Mouse (Mus musculus): ENCODE data around the gene Ager. TPM values are rescaled to one million over a fixed set of nuclear protein-coding genes. Genes with fewer than 3 reads are reported as not detected.

The Ager gene
- 3.2 and 4.5 TPM in 2 replicates for polyA plus RNA-seq (2014; fragmentation: Nextera tagmentation; extraction: Ambion mirVana)

GRCm38 (mm10) chr17:34597566-34598095 is at the start of gene Ager:
TSS of gene Ager (plus strand) at chr17:34597862.
- Histone ChIP-seq H3K27ac (ENCODE audit: low read depth, low read length) (no peak within 1 kb of the TSS), H3K4me1 (ENCODE audit: control insufficient read depth, insufficient read depth, low read length) (peaks cover 48% of the 10 kb centered on the region), H3K9me3 (replicated peaks; ENCODE audit: control insufficient read depth, low read length) (no peaks in the 10 kb centered on the region), H3K4me2 (peak within 1 kb of the TSS; percentile 34), H3K27me3 (ENCODE audit: control insufficient read depth, insufficient read depth, low read length) (no peaks in the 10 kb centered on the region), H3K36me3 (ENCODE audit: control insufficient read depth, insufficient read depth, low read length) (peaks cover 15% of the 10 kb centered on the region), H3K9ac (ENCODE audit: low read depth, low read length) (peak within 1 kb of the TSS; percentile 56; the same call in 1 of the 2 replicates), H3K4me3 (ENCODE audit: low read depth, low read length) (no peak within 1 kb of the TSS)
- no peak for ATAC-seq (replicated peaks; ENCODE audit: insufficient number of reproducible peaks, low FRiP score, low TSS enrichment)
- 20% methylated on average over 6 of the region's 6 CpGs for WGBS (ENCODE audit: insufficient replicate concordance)

GRCm38 (mm10) chr17:34549156-34549555 is 48.5 kb upstream of the Ager start:
- no peaks in the 10 kb centered on the region for H3K27me3 ChIP-seq (ENCODE audit: control insufficient read depth, insufficient read depth, low read length)
- H3K4me1 ChIP-seq (ENCODE audit: control insufficient read depth, insufficient read depth, low read length): no peaks in the 10 kb centered on the region
- H3K9me3 ChIP-seq (replicated peaks; ENCODE audit: control insufficient read depth, low read length): no peaks in the 10 kb centered on the region
- H3K4me2 ChIP-seq: no peak overlapping the region
- no peaks in the 10 kb centered on the region for H3K36me3 ChIP-seq (ENCODE audit: control insufficient read depth, insufficient read depth, low read length)
- no peak overlapping the region for H3K27ac ChIP-seq (ENCODE audit: low read depth, low read length)
- no peak for ATAC-seq (replicated peaks; ENCODE audit: insufficient number of reproducible peaks, low FRiP score, low TSS enrichment)
- no peak overlapping the region for H3K9ac ChIP-seq (ENCODE audit: low read depth, low read length)
- no peak overlapping the region for H3K4me3 ChIP-seq (ENCODE audit: low read depth, low read length)
- 78% methylated on average over 3 of the region's 3 CpGs for WGBS (ENCODE audit: insufficient replicate concordance)

- ATAC-seq (replicated peaks; ENCODE audit: insufficient number of reproducible peaks, low FRiP score, low TSS enrichment): no peak
- Histone ChIP-seq H3K9me3 (replicated peaks; ENCODE audit: control insufficient read depth, low read length) (no peaks in the 10 kb centered on the region), H3K9ac (ENCODE audit: low read depth, low read length) (no peak overlapping the region), H3K27ac (ENCODE audit: low read depth, low read length) (no peak overlapping the region), H3K4me3 (ENCODE audit: low read depth, low read length) (no peak overlapping the region), H3K27me3 (ENCODE audit: control insufficient read depth, insufficient read depth, low read length) (no peaks in the 10 kb centered on the region), H3K36me3 (ENCODE audit: control insufficient read depth, insufficient read depth, low read length) (no peaks in the 10 kb centered on the region), H3K4me1 (ENCODE audit: control insufficient read depth, insufficient read depth, low read length) (no peaks in the 10 kb centered on the region), H3K4me2 (no peak overlapping the region)
- WGBS (ENCODE audit: insufficient replicate concordance): 62% methylated on average over 2 of the region's 2 CpGs
Measured at GRCm38 (mm10) chr17:34549843-34550242, 47.8 kb upstream of the Ager start.

DNA sequence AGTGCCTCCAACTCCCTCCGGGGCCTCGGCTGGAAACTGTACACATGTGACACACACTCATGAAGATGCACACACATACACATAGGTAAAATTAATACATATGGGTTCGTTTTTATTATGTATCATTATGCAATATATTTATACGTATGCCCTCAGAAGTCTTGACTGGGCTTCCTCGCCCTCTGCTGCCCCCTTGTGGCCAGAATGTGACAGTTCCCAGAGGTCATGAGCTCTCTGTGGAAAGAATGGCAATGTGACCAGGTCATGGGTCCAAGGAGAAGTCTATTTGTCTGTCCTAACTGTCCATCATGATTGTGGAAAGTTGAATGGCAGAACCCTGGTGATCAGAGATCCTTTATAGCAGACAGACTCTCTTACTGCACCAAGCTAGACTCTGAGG is 42.2 kb upstream of the Ager start:
- Histone ChIP-seq H3K9ac (ENCODE audit: low read depth, low read length) (no peak overlapping the region), H3K4me3 (ENCODE audit: low read depth, low read length) (no peak overlapping the region), H3K4me1 (ENCODE audit: control insufficient read depth, insufficient read depth, low read length) (no peaks in the 10 kb centered on the region), H3K36me3 (ENCODE audit: control insufficient read depth, insufficient read depth, low read length) (no peaks in the 10 kb centered on the region), H3K27me3 (ENCODE audit: control insufficient read depth, insufficient read depth, low read length) (no peaks in the 10 kb centered on the region), H3K4me2 (no peak overlapping the region), H3K27ac (ENCODE audit: low read depth, low read length) (no peak overlapping the region), H3K9me3 (replicated peaks; ENCODE audit: control insufficient read depth, low read length) (no peaks in the 10 kb centered on the region)
- no peak for ATAC-seq (replicated peaks; ENCODE audit: insufficient number of reproducible peaks, low FRiP score, low TSS enrichment)
- WGBS (ENCODE audit: insufficient replicate concordance): 18% methylated on average over 5 of the region's 5 CpGs

DNA sequence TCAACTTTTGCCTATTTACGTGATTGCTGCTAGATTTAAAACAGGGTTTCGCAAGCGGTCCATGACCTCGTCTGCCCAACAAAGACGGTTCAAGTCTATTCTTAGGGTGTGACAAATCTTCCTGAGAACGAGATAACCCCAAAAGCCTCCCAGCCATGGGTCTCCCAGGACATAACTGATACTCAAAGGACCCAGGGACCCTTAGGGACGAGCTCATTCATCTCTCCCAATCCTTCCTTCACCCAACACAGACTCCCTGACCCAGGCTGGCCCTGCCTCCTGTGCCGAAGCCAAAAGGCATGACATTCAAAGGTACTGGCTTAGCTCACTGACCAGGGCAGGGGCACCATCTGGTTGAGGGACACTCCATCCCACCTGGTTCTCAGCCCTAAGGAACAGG is 41.3 kb upstream of the Ager start:
- Histone ChIP-seq H3K9me3 (replicated peaks; ENCODE audit: control insufficient read depth, low read length) (no peaks in the 10 kb centered on the region), H3K27ac (ENCODE audit: low read depth, low read length) (no peak overlapping the region), H3K4me2 (no peak overlapping the region), H3K9ac (ENCODE audit: low read depth, low read length) (no peak overlapping the region), H3K36me3 (ENCODE audit: control insufficient read depth, insufficient read depth, low read length) (no peaks in the 10 kb centered on the region), H3K4me1 (ENCODE audit: control insufficient read depth, insufficient read depth, low read length) (no peaks in the 10 kb centered on the region), H3K4me3 (ENCODE audit: low read depth, low read length) (no peak overlapping the region), H3K27me3 (ENCODE audit: control insufficient read depth, insufficient read depth, low read length) (no peaks in the 10 kb centered on the region)
- ATAC-seq (replicated peaks; ENCODE audit: insufficient number of reproducible peaks, low FRiP score, low TSS enrichment): no peak
- WGBS (ENCODE audit: insufficient replicate concordance): 70% methylated on average over 8 of the region's 8 CpGs

DNA sequence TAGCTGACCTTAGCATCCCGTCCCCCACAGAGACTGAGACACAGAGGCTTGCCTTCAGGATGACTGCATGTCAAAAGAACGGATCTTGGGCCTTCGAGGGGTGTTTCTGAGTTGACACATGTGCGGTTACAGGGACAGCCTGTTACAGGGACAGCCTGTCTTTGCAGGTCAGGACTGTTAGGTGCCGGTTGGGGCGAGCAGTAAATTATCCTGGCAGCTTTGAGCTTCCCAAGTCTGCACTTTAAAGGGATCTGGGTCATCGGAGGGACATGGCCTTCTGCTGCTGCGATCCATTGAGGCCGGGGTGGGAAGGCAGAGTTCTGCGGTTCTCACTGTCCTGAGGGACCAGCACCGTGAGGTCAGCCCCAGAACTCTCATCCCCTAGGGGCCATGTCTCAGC is 40.3 kb upstream of the Ager start:
- Histone ChIP-seq H3K9me3 (replicated peaks; ENCODE audit: control insufficient read depth, low read length) (no peaks in the 10 kb centered on the region), H3K4me2 (no peak overlapping the region), H3K36me3 (ENCODE audit: control insufficient read depth, insufficient read depth, low read length) (no peaks in the 10 kb centered on the region), H3K4me1 (ENCODE audit: control insufficient read depth, insufficient read depth, low read length) (no peaks in the 10 kb centered on the region), H3K4me3 (ENCODE audit: low read depth, low read length) (no peak overlapping the region), H3K27me3 (ENCODE audit: control insufficient read depth, insufficient read depth, low read length) (no peaks in the 10 kb centered on the region), H3K9ac (ENCODE audit: low read depth, low read length) (no peak overlapping the region), H3K27ac (ENCODE audit: low read depth, low read length) (no peak overlapping the region)
- no peak for ATAC-seq (replicated peaks; ENCODE audit: insufficient number of reproducible peaks, low FRiP score, low TSS enrichment)
- 77% methylated on average over 11 of the region's 11 CpGs for WGBS (ENCODE audit: insufficient replicate concordance)

DNA sequence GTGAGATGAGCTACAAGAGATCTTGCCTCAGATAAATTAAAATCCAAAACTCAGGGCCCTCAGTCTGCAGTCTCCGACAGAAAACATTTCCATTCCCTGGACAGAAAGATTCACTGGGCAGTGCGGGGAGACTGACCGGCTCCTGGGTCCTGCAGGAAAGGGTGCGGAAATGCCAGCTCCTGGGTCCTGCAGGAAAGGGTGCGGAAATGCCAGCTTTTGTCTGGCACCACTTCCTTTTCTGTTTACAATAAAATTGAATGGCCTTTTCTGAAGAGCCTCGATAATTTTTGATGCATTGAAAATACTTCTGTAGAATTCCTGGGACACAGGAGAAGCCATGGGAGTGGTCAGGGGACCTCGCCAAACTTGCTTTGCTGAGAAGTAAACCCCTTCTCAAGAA is 38.5 kb upstream of the Ager start:
- no peak overlapping the region for H3K4me2 ChIP-seq
- no peaks in the 10 kb centered on the region for H3K36me3 ChIP-seq (ENCODE audit: control insufficient read depth, insufficient read depth, low read length)
- H3K9ac ChIP-seq (ENCODE audit: low read depth, low read length): no peak overlapping the region
- no peak for ATAC-seq (replicated peaks; ENCODE audit: insufficient number of reproducible peaks, low FRiP score, low TSS enrichment)
- H3K9me3 ChIP-seq (replicated peaks; ENCODE audit: control insufficient read depth, low read length): no peaks in the 10 kb centered on the region
- WGBS (ENCODE audit: insufficient replicate concordance): 84% methylated on average over 7 of the region's 7 CpGs
- peaks cover 4% of the 10 kb centered on the region; the same call in 1 of the 2 replicates for H3K4me1 ChIP-seq (ENCODE audit: control insufficient read depth, insufficient read depth, low read length)
- no peak overlapping the region for H3K4me3 ChIP-seq (ENCODE audit: low read depth, low read length)
- H3K27ac ChIP-seq (ENCODE audit: low read depth, low read length): no peak overlapping the region
- no peaks in the 10 kb centered on the region for H3K27me3 ChIP-seq (ENCODE audit: control insufficient read depth, insufficient read depth, low read length)

- Histone ChIP-seq H3K36me3 (ENCODE audit: control insufficient read depth, insufficient read depth, low read length) (no peaks in the 10 kb centered on the region), H3K9me3 (replicated peaks; ENCODE audit: control insufficient read depth, low read length) (no peaks in the 10 kb centered on the region), H3K4me1 (ENCODE audit: control insufficient read depth, insufficient read depth, low read length) (peaks cover 7% of the 10 kb centered on the region; the same call in 1 of the 2 replicates), H3K9ac (ENCODE audit: low read depth, low read length) (no peak overlapping the region), H3K4me2 (no peak overlapping the region), H3K27ac (ENCODE audit: low read depth, low read length) (no peak overlapping the region), H3K4me3 (ENCODE audit: low read depth, low read length) (no peak overlapping the region), H3K27me3 (ENCODE audit: control insufficient read depth, insufficient read depth, low read length) (no peaks in the 10 kb centered on the region)
- WGBS (ENCODE audit: insufficient replicate concordance): 20% methylated on average over 15 of the region's 15 CpGs
- ATAC-seq (replicated peaks; ENCODE audit: insufficient number of reproducible peaks, low FRiP score, low TSS enrichment): no peak
Measured at GRCm38 (mm10) chr17:34559895-34560294, 37.8 kb upstream of the Ager start.

- H3K36me3 ChIP-seq (ENCODE audit: control insufficient read depth, insufficient read depth, low read length): no peaks in the 10 kb centered on the region
- H3K9me3 ChIP-seq (replicated peaks; ENCODE audit: control insufficient read depth, low read length): no peaks in the 10 kb centered on the region
- no peak for ATAC-seq (replicated peaks; ENCODE audit: insufficient number of reproducible peaks, low FRiP score, low TSS enrichment)
- H3K4me3 ChIP-seq (ENCODE audit: low read depth, low read length): no peak overlapping the region
- no peak overlapping the region for H3K27ac ChIP-seq (ENCODE audit: low read depth, low read length)
- H3K9ac ChIP-seq (ENCODE audit: low read depth, low read length): no peak overlapping the region
- WGBS (ENCODE audit: insufficient replicate concordance): 88% methylated on average over 6 of the region's 6 CpGs
- no peak overlapping the region for H3K4me2 ChIP-seq
- peaks cover 7% of the 10 kb centered on the region; the same call in 1 of the 2 replicates for H3K4me1 ChIP-seq (ENCODE audit: control insufficient read depth, insufficient read depth, low read length)
- H3K27me3 ChIP-seq (ENCODE audit: control insufficient read depth, insufficient read depth, low read length): no peaks in the 10 kb centered on the region
Measured at GRCm38 (mm10) chr17:34560438-34560837, 37.2 kb upstream of the Ager start.

Measured in heart, embryonic 11.5 days (tissue).